Mouse (Mus musculus) gastrocnemius, adult 2 months (tissue): ENCODE data around the gene Ghr. TPM values are rescaled to one million over a fixed set of nuclear protein-coding genes. Genes with fewer than 3 reads are reported as not detected.

Experiments
- DNase-seq: peaks from one replicate; pipeline ENCODE4 v3.0.0; 2022
- H3K27ac ChIP-seq: fragments of 200-600 bp; 2 replicates; pipeline ENCODE4 v1.8.1; 2022; ENCODE audit warnings: mild to moderate bottlenecking
- H3K4me3 ChIP-seq: fragments of 200-600 bp; 2 replicates; pipeline ENCODE4 v1.8.1; 2022; ENCODE audit warnings: mild to moderate bottlenecking, moderate library complexity
- CTCF ChIP-seq: fragments of 200-600 bp; IDR thresholded peaks from 2 replicates; pipeline ENCODE4 v1.8.1; 2022; ENCODE audit warnings: antibody characterized with exemption, mild to moderate bottlenecking, moderate library complexity
- intact Hi-C: fragments of 180-260 bp; cut with DNase I; formaldehyde crosslinking; loops from one replicate; pipeline ENCODE4 v1.15.1; 2025
- long read RNA-seq, 2 experiments: library from polyadenylated mRNA; stranded (forward); transcript quantifications; one replicate each; pipeline ENCODE4 v2.0.0; 2021
- total RNA-seq, 2 experiments: library from RNA; stranded (reverse); gene quantifications; 2 replicates each; pipeline ENCODE4 v1.2.3; 2021

Ghr gene
- total RNA-seq, result 100 to 1,000 TPM; 136 to 166 TPM
- long read RNA-seq, experiment 1, full-length matches to known transcripts, result 143 of 190 reads
- long read RNA-seq, experiment 1, partial matches to known transcripts, result 18 of 190 reads
- long read RNA-seq, experiment 1, other reads (novel, unspliced or antisense), result 29 of 190 reads
- long read RNA-seq, experiment 2, full-length matches to known transcripts, result 105 of 136 reads
- long read RNA-seq, experiment 2, partial matches to known transcripts, result 1 of 136 reads
- long read RNA-seq, experiment 2, other reads (novel, unspliced or antisense), result 30 of 136 reads

GRCm38 (mm10) chr15:3582807-3583636 lies at the start of gene Ghr:
Gene Ghr, minus strand, starts transcription at chr15:3583492.
- peak; percentile 84 for TF ChIP-seq CTCF

GRCm38 (mm10) chr15:3622746-3623145 lies 39.5 kb upstream of the Ghr start:
- no peak overlapping the region for H3K4me3 ChIP-seq
- DNase-seq, result no peak
- TF ChIP-seq CTCF, result no peak
- no peak overlapping the region for H3K27ac ChIP-seq
- intact Hi-C loops, result no loop called here

More at GRCm38 (mm10) chr15:3582807-3583636, at the start of gene Ghr:
- Histone ChIP-seq H3K27ac (peak within 1 kb of the TSS; percentile 99), H3K4me3 (peak within 1 kb of the TSS; percentile 90)
- intact Hi-C loops, result loop anchor here (2.0 to 10.0 kb wide), 4 partner anchors 76 to 382 kb away; no protein-coding TSS in a partner anchor
- peak; percentile 92 for DNase-seq

GRCm38 (mm10) chr15:3620368-3620767 lies 37.1 kb upstream of the Ghr start:
- no peak overlapping the region for H3K4me3 ChIP-seq
- TF ChIP-seq CTCF, result no peak
- intact Hi-C loops, result no loop called here
- DNase-seq, result no peak
- no peak overlapping the region for H3K27ac ChIP-seq

GRCm38 (mm10) chr15:3618311-3618710 lies 35.0 kb upstream of the Ghr start:
- TF ChIP-seq CTCF, result no peak
- Histone ChIP-seq H3K4me3 (no peak overlapping the region), H3K27ac (no peak overlapping the region)
- intact Hi-C loops, result no loop called here
- DNase-seq, result no peak

- Histone ChIP-seq H3K4me3 (no peak overlapping the region), H3K27ac (no peak overlapping the region)
- no peak for TF ChIP-seq CTCF
- intact Hi-C loops, result no loop called here
- DNase-seq, result no peak
These were observed 28.7 kb upstream of the Ghr start for GRCm38 (mm10) chr15:3611961-3612360.

- Histone ChIP-seq H3K4me3 (no peak overlapping the region), H3K27ac (no peak overlapping the region)
- no peak for TF ChIP-seq CTCF
- intact Hi-C loops, result no loop called here
- no peak for DNase-seq
These were observed 24.7 kb upstream of the Ghr start for GRCm38 (mm10) chr15:3607951-3608350.

- TF ChIP-seq CTCF, result no peak
- DNase-seq, result no peak
- intact Hi-C loops, result no loop called here
- H3K4me3 ChIP-seq, result no peak overlapping the region
- no peak overlapping the region for H3K27ac ChIP-seq
These were observed 18.8 kb upstream of the Ghr start for GRCm38 (mm10) chr15:3602098-3602486.

- intact Hi-C loops, result no loop called here
- Histone ChIP-seq H3K4me3 (no peak overlapping the region), H3K27ac (no peak overlapping the region)
- TF ChIP-seq CTCF, result no peak
- no peak for DNase-seq
These were observed 18.3 kb upstream of the Ghr start for GRCm38 (mm10) chr15:3601422-3602097.

- no peak for DNase-seq
- intact Hi-C loops, result loop anchor here (5.0 to 10.0 kb wide), 2 partner anchors 319 to 377 kb away; no protein-coding TSS in a partner anchor
- TF ChIP-seq CTCF, result no peak
- H3K4me3 ChIP-seq, result no peak overlapping the region
- H3K27ac ChIP-seq, result no peak overlapping the region
These were observed 4.6 kb upstream of the Ghr start for GRCm38 (mm10) chr15:3587879-3588278.

- intact Hi-C loops, result loop anchor here (5.0 to 10.0 kb wide), 3 partner anchors 77 to 380 kb away; no protein-coding TSS in a partner anchor
- no peak for DNase-seq
- no peak for TF ChIP-seq CTCF
- no peak overlapping the region for H3K27ac ChIP-seq
- H3K4me3 ChIP-seq, result no peak overlapping the region
These were observed 1.1 kb upstream of the Ghr start for GRCm38 (mm10) chr15:3584361-3584760.

- H3K27ac ChIP-seq, result peak overlapping the region; percentile 99
- intact Hi-C loops, result loop anchor here (2.0 to 10.0 kb wide), 4 partner anchors 75 to 383 kb away; no protein-coding TSS in a partner anchor
- no peak for TF ChIP-seq CTCF
These were observed 1.2 kb downstream of the Ghr start for GRCm38 (mm10) chr15:3581861-3582806.

GRCm38 (mm10) chr15:3581337-3581736 lies 2.0 kb downstream of the Ghr start:
- H3K27ac ChIP-seq, result peak overlapping the region; percentile 99
- peak; percentile 21 for DNase-seq
- intact Hi-C loops, result loop anchor here (5.0 to 10.0 kb wide), 3 partner anchors 74 to 383 kb away; no protein-coding TSS in a partner anchor
- no peak for TF ChIP-seq CTCF
- peak overlapping the region; percentile 90 for H3K4me3 ChIP-seq

More at GRCm38 (mm10) chr15:3581861-3582806, 1.2 kb downstream of the Ghr start:
- DNase-seq, result peak; percentile 83
- peak overlapping the region; percentile 90 for H3K4me3 ChIP-seq
